Mouse (Mus musculus): ENCODE measurements around the gene Nin.

Gene Nin

DNA sequence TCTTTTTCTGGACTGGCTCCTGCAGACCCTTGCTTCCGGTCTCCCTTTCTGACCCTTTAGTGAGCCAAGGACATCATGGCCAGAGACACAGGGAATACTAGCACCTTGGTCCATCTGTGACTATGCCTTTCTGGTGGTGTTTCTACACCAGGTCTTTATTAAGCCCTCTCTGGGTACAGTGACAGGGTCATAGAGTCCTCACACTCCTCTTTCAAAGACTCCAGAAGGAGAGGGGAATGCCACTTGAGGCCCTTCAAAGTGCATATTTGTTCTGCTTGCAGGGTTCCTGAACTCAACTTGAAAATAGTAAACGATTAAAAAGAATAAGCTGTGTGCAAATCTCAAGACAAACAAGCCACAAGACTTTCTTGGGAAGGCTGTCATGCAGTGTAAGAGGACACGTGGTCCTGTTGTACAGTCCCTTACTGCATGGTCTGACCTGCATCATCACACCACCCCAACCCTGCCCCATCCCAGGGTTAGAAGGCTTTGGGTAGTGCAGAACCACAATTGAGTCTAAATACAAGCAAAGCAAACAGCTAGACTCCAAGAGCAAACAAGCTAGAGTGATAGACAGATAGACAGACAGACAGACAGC lies 30.5 kb downstream of the Nin start:
- no peak for DNase-seq (ENCODE audit: inconsistent ontology term)

GRCm38 (mm10) chr12:70082485-70082884 lies 31.0 kb downstream of the Nin start:
- DNase-seq (ENCODE audit: inconsistent ontology term) = no peak

- no peak for DNase-seq (ENCODE audit: inconsistent ontology term)
Measured at GRCm38 (mm10) chr12:70078471-70079025, 35.0 kb downstream of the Nin start.

DNA sequence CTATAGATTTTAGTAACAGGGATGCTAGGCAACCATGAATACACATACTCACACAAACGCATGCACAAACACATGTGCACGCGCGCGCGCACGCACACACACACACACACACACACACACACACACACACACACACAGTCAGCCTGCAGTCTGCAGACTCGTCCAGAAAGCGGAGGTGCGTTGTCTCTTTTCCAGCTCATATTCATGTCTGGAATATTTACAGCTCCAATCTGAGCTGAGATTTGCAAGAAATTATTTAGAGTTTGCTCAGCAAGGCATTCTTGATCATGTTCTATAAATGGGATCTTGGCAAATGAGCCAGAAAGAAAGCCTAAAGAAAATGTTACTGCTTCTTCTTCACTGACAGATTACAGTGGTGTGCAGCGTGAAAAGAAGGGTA lies 37.0 kb downstream of the Nin start:
- DNase-seq (ENCODE audit: inconsistent ontology term) = no peak

DNA sequence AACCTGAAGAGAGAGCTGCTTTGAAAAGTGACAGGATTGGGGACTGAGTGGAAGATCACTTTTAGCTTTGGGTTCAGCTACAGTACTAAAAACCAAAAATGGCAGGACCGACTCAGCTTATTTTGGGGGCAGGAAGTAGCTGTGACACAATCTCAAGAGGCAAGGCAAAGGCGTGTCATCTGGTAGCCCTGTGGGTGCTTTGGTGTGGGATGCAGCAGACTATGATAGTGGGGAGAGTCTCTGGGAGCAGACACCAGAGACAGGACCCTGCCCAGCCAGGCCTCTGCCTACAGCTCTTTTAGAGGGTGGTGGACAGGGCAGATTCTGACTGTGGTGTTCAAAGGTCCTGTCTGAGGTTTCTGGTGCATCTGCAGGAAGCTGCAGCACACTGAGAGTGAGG lies 38.5 kb downstream of the Nin start:
- no peak for DNase-seq (ENCODE audit: inconsistent ontology term)

- no peak for DNase-seq (ENCODE audit: inconsistent ontology term)
Measured at GRCm38 (mm10) chr12:70070888-70071287, 42.6 kb downstream of the Nin start.

- no peak for DNase-seq (ENCODE audit: inconsistent ontology term)
Measured at GRCm38 (mm10) chr12:70070306-70070705, 43.2 kb downstream of the Nin start.

- DNase-seq (ENCODE audit: inconsistent ontology term) = peak; percentile 70
Measured at GRCm38 (mm10) chr12:70068647-70069257, 44.8 kb downstream of the Nin start.

DNA sequence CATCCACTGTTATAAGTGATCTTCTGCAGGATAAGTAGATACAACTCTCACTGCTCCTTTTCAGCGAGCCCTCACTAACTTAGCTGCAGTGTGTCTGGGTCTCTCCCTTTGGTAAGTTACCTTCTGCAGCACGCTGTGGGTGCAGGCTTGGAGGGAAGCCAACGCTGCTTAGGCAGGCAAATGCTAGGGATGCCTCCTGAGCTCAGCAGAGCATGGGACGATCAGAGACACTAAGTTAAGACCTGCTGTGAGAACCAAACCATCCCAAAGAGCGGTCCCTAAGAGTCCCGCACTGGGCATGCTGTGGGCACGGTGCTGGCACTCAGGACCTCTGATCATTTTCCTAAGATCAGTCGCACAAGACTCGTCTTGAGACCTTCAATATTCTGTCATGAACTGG lies 45.7 kb downstream of the Nin start:
- peak; percentile 40 for DNase-seq (ENCODE audit: inconsistent ontology term)

DNA sequence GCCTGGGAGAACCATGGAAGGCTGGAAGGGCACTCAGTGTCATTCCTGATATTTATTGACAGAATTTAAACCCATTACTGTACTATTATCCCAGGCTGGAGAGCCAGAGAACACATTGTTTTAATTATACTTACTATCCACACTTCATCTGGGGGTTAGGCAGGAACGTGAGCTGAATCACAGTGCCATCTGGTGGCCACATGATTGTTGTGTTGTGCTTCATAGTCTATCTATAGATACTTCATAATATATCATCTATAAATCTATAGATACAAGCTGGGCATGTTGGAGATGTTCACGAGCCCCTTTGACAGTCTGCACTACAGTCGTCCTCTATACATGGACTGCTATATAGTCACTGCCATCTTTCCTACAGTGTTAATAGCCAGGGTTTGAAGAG lies 51.4 kb downstream of the Nin start:
- DNase-seq (ENCODE audit: inconsistent ontology term) = peak; percentile 41

GRCm38 (mm10) chr12:70058956-70059851 lies 54.3 kb downstream of the Nin start:
- DNase-seq (ENCODE audit: inconsistent ontology term) = peak; percentile 85

- DNase-seq (ENCODE audit: inconsistent ontology term) = peak; percentile 98
Measured at GRCm38 (mm10) chr12:70050699-70051098, 62.8 kb downstream of the Nin start.

- peak; percentile 63 for DNase-seq (ENCODE audit: inconsistent ontology term)
Measured at GRCm38 (mm10) chr12:70048741-70049140, 64.8 kb downstream of the Nin start.

- DNase-seq (ENCODE audit: inconsistent ontology term) = no peak
Measured at GRCm38 (mm10) chr12:70047281-70047680, 66.2 kb downstream of the Nin start.

- peak; percentile 41 for DNase-seq (ENCODE audit: inconsistent ontology term)
Measured at GRCm38 (mm10) chr12:70044353-70044752, 69.2 kb downstream of the Nin start.

DNA sequence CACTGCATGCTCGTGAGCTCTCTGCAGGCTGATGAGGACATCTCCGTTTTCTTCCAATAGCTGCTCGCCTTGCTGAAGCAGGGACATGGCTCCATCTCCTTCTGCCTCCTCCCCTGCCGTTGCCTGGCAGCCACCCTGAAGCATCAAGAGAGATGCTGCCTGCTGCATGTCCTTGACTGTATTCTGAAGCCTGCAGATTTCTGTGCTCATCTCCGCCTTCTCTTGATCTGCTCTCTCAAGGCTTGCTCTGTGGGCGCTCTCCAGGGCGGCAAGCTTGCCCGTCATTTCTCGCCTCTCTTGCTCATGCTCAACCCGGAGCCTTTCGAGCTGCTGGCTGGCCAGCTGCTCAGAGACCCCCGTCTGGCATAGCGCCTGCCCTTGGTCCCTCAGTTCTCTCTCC lies 70.1 kb downstream of the Nin start:
- no peak for DNase-seq (ENCODE audit: inconsistent ontology term)

DNA sequence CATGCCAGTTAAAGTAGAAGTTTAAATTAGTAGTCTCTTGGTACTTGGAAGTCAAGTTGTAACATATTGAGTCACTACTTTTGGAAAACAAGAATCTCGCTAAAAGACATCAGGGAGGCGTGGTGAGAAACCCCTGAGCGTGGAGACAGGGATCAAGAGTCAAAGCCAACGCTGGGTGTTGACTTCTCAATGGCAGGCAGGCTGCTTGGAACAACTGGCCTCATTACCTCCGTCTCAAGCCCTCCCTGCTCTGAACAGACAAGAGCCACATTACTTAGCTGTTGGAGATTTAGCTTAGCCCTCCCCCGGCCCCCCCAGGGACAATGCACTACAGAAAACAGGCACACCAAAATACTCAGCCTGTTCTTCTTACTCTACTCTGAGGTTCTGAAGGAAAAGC lies 72.5 kb downstream of the Nin start:
- DNase-seq (ENCODE audit: inconsistent ontology term) = no peak

GRCm38 (mm10) chr12:70036722-70037305 lies 76.7 kb downstream of the Nin start:
- no peak for DNase-seq (ENCODE audit: inconsistent ontology term)

DNA sequence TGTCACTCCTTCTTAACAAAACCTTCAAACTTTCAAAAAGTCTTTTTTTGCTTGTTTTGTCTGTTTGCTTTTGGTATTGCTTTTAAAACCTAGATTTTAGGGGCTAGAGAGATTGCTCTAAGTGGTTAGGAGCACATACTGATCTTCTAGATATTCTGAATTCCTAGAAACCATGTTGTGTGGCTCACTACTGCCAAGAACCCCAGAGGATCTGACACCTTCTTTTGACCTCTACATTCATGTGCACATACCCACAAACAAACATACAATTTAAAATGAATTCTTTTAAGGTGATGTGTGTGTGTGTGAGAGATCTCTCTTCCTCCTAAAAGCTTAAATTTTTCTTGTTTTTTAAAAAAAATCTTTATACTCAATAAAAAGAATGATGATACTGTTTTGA lies 87.3 kb downstream of the Nin start:
- DNase-seq (ENCODE audit: inconsistent ontology term) = peak; percentile 71

- DNase-seq (ENCODE audit: inconsistent ontology term) = peak; percentile 69
Measured at GRCm38 (mm10) chr12:70025431-70025830, 88.1 kb downstream of the Nin start.

DNA sequence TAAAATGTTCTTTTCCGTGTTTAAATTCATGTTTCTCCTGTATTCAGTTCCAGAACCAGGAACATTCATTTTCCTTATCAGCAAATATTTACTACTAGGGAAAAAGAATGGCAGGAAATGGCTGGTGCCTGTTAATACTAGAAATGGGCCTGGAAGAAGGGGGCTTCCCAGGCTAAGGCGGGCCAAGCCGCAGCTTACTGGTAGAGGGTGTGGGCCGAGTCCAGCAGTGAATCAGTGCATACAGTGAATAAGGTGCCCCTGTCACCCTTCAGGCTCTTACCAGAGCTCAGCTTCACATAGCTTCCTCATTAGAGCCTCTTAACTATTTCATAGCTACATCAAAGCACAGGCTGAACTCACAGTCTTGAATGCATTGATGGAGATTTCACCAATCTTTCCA lies 89.9 kb downstream of the Nin start:
- no peak for DNase-seq (ENCODE audit: inconsistent ontology term)

DNA sequence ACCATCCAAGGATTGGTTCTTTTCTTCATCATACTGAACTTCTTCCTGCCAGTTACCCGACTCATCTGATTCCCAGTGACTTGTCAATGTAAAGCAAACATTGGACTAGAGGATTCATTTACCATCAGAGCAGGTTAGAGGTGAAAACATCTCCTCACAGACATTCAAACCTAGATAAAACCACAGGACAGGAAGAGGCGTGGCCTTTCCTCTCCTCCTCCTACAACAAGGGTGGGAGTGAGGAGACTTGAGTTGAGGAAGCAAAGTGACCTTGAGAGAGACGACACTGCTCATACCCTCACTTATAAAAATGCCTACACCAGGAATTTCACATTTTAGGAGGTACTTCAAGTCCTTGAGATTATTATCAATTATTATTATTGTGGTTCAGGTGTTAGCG lies 95.4 kb downstream of the Nin start:
- DNase-seq (ENCODE audit: inconsistent ontology term) = no peak

Data from Muller cell, postnatal 12 days (primary cell).